Mouse (Mus musculus): ENCODE results near the gene Lyl1. TPM values are rescaled to one million over a fixed set of nuclear protein-coding genes. Genes with fewer than 3 reads are reported as not detected.
A peak's percentile ranks its signal among the peaks of the same experiment; 100 is the strongest.

Lyl1 gene
- total RNA-seq (2012; rRNA removed), result 75.5 and 88.7 TPM in 2 replicates
- 100 to 1,000 TPM; 136 to 149 TPM for polyA plus RNA-seq (2012; ENCODE audit: insufficient read depth in 1 of 2, insufficient read length in 2 of 2, low read depth in 1 of 2, low replicate concordance in 2 of 2, missing spikeins in 1 of 2)

DNA sequence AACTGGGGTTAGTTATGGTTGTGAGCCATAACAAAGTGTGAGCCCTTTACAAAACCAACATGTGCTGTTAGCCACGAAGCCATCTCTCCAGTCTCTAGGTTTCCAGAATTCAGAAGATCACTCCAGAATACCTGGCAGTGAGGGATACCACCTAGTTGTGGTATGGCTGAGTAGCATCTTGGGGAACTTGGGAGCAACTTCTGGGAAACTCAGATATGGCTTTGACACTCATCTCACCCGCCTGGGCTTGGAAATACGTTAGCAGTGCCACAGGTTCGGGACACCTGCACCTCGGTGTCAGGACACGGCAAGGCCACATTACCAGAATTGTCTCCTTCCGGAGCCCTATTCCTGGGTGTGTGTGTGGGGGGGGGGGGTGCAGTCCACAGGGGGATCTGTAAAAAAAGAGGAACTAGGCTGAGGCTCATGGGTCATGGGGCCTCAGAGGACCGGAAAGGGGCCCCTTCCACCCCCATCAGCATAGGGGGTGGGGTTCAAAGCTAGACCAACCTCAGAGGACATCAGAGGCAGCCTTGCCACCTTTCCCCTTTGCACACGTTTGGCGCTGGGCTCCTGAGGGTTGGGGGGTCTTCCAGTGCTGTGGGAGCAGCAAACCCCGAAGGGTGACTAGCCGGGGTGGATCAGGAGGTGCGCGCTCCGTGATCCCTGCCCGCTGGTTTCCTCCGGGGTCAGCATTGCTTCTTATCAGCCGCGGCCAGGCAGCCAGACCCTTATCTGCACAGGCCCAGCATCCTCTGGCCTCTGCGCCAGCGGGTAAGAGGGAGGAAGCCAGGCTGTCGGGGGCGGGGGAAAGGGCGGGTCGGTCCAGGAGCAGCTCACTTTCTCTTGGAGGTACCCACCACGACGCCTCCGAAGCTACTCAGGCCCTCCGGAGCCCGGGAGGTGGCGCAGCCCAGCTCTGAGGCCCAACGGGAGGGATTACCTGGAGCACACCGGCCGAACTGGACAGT lies at the start of gene Lyl1:
Gene Lyl1 (plus strand): TSS at position 517 of the 971 bp plus-strand sequence.
- Histone ChIP-seq H3K4me3 (ENCODE audit: control insufficient read depth in 1 of 2, insufficient read depth in 1 of 2, low read depth in 2 of 2, low read length in 2 of 2) (peak within 1 kb of the TSS; percentile 83 to 98), H3K9ac (ENCODE audit: control insufficient read depth, low read depth, low read length, poor library complexity, severe bottlenecking) (peak within 1 kb of the TSS; percentile 98), H3K27me3 (ENCODE audit: control insufficient read depth in 1 of 2, insufficient read depth in 2 of 2, low read length in 2 of 2) (no peaks in the 10 kb centered on the region), H3K79me2 (ENCODE audit: control insufficient read depth, insufficient read depth, low read length, poor library complexity) (peaks cover 32% of the 10 kb centered on the region), H3K9me3 (replicated peaks; ENCODE audit: insufficient read depth, low read length) (no peaks in the 10 kb centered on the region), H3K36me3 (ENCODE audit: control insufficient read depth in 1 of 2, insufficient read depth in 2 of 2, low read length in 2 of 2) (peaks cover 0 to 15% of the 10 kb centered on the region in 2 experiments; a peak in 2 of 4 replicates), H3K27ac (ENCODE audit: control insufficient read depth, low read depth, low read length) (peak within 1 kb of the TSS; percentile 98), H3K4me1 (ENCODE audit: control insufficient read depth in 1 of 2, insufficient read depth in 2 of 2, low read length in 2 of 2) (peaks cover 6 to 24% of the 10 kb centered on the region in 2 experiments)
- peak; percentile 99 for DNase-seq (ENCODE audit: low read depth, low spot score)
- peak; percentile 33; the same call in 1 of the 2 replicates for TF ChIP-seq NRF1 (IDR thresholded peaks at IDR 0.05; ENCODE audit: insufficient read depth, low read depth, low read length, poor library complexity, severe bottlenecking)
- TF ChIP-seq ZKSCAN1 (IDR thresholded peaks at IDR 0.05; ENCODE audit: low read depth, low read length), result no peak
- no peak for TF ChIP-seq GABPA (IDR thresholded peaks at IDR 0.05; ENCODE audit: low read depth, low read length)
- TF ChIP-seq JUND (IDR thresholded peaks at IDR 0.05; ENCODE audit: low read depth, low read length), result no peak
- TF ChIP-seq GATA1 (IDR thresholded peaks at IDR 0.05; ENCODE audit: low read depth, low read length), result peak; percentile 97
- peak; percentile 91 for TF ChIP-seq ETS1 (IDR thresholded peaks at IDR 0.05; ENCODE audit: low read depth, low read length)
- peak; percentile 66 for TF ChIP-seq MXI1 (IDR thresholded peaks at IDR 0.05; ENCODE audit: low read depth, low read length)
- peak; percentile 13; the same call in 1 of the 2 replicates for TF ChIP-seq BHLHE40 (IDR thresholded peaks at IDR 0.05; ENCODE audit: borderline replicate concordance, low read depth, low read length)
- TF ChIP-seq ZMIZ1 (IDR thresholded peaks at IDR 0.05; ENCODE audit: low read depth, low read length), result peak; percentile 91
- peak; percentile 27; the same call in 1 of the 2 replicates for TF ChIP-seq MAFK (IDR thresholded peaks at IDR 0.05; ENCODE audit: borderline replicate concordance, low read depth, low read length)
- TF ChIP-seq E2F4 (IDR thresholded peaks at IDR 0.05; ENCODE audit: borderline replicate concordance, low read depth, low read length), result 0 out of 2 replicates have a peak, but pooled peaks have one; percentile 8
- peak; percentile 86; the same call in 1 of the 2 replicates for TF ChIP-seq UBTF (IDR thresholded peaks at IDR 0.05; ENCODE audit: borderline replicate concordance, insufficient read depth, low read depth, low read length)
- TF ChIP-seq TAL1 (IDR thresholded peaks at IDR 0.05; ENCODE audit: low read length), result peak; percentile 100
- TF ChIP-seq ZC3H11A (IDR thresholded peaks at IDR 0.05; ENCODE audit: low read depth, low read length), result no peak
- peak; percentile 26; the same call in 1 of the 2 replicates for TF ChIP-seq ZNF384 (IDR thresholded peaks at IDR 0.05; ENCODE audit: low read depth, low read length)
- peak; percentile 94 for TF ChIP-seq MAZ (IDR thresholded peaks at IDR 0.05; ENCODE audit: low read depth, low read length)
- peak; percentile 58; the same call in 1 of the 2 replicates for TF ChIP-seq ELF1 (IDR thresholded peaks at IDR 0.05; ENCODE audit: low read depth, low read length)
- TF ChIP-seq CHD2 (IDR thresholded peaks at IDR 0.05; ENCODE audit: low read length), result no peak; the same call in 1 of the 2 replicates
- peak; percentile 86 to 96 for TF ChIP-seq POLR2A (IDR thresholded peaks at IDR 0.05; ENCODE audit: control insufficient read depth in 1 of 2, insufficient read depth in 1 of 2, low read depth in 1 of 2, low read length in 2 of 2, poor library complexity in 1 of 2)
- TF ChIP-seq RAD21 (IDR thresholded peaks at IDR 0.05; ENCODE audit: low read depth, low read length), result no peak
- peak; percentile 88 for TF ChIP-seq TBP (IDR thresholded peaks at IDR 0.05; ENCODE audit: low read depth, low read length)
- TF ChIP-seq RCOR1 (IDR thresholded peaks at IDR 0.05; ENCODE audit: low read depth, low read length), result peak; percentile 84
- peak; percentile 36; the same call in 1 of the 2 replicates for TF ChIP-seq MYC (IDR thresholded peaks at IDR 0.05; ENCODE audit: low read depth, low read length)
- TF ChIP-seq MYB (IDR thresholded peaks at IDR 0.05; ENCODE audit: low read depth, low read length), result peak; percentile 55
- TF ChIP-seq KAT2A (conservative IDR thresholded peaks at IDR 0.05; ENCODE audit: low read depth, low read length), result no peak; the same call in 1 of the 2 replicates
- TF ChIP-seq MAX (IDR thresholded peaks at IDR 0.05; ENCODE audit: low read length), result peak; percentile 72; the same call in 1 of the 2 replicates
- no peak for TF ChIP-seq USF2 (IDR thresholded peaks at IDR 0.05; ENCODE audit: borderline replicate concordance in 1 of 2, insufficient read depth in 1 of 2, low read depth in 1 of 2, low read length in 2 of 2)
- peak; percentile 71; the same call in 1 of the 2 replicates for TF ChIP-seq MEF2A (IDR thresholded peaks at IDR 0.05; ENCODE audit: extremely low read depth, insufficient replicate concordance, low read depth, low read length, poor library complexity, severe bottlenecking)
- TF ChIP-seq USF1 (IDR thresholded peaks at IDR 0.05; ENCODE audit: low read depth, low read length), result peak; percentile 34; the same call in 1 of the 2 replicates
- TF ChIP-seq NELFE (IDR thresholded peaks at IDR 0.05; ENCODE audit: low read depth, low read length), result peak; percentile 92
- peak; percentile 94 to 96 for TF ChIP-seq EP300 (IDR thresholded peaks at IDR 0.05; ENCODE audit: low read depth in 1 of 2, low read length in 2 of 2)
- peak in 2 of 3 experiments; percentile 43 to 50; a peak in 4 of 6 replicates for TF ChIP-seq CTCF (IDR thresholded peaks at IDR 0.05 in 2 of 3, conservative IDR thresholded peaks at IDR 0.05 in 1 of 3; ENCODE audit: control insufficient read depth in 1 of 3, insufficient read depth in 1 of 3, low read depth in 2 of 3, low read length in 3 of 3, poor library complexity in 1 of 3, severe bottlenecking in 1 of 3)
